Mouse (Mus musculus) liver, postnatal 0 days (tissue): Measurements from ENCODE around the gene Pde5a. TPM values are rescaled to one million over a fixed set of nuclear protein-coding genes. Genes with fewer than 3 reads are reported as not detected.

Experiments
- ATAC-seq: fragments of 200-750 bp; cut with Nextera tagmentation; 2 replicates; pipeline ENCODE4 v1.8.0; 2017; ENCODE audit warnings: mild to moderate bottlenecking, moderate library complexity
- DNase-seq: peaks from one replicate; pipeline ENCODE4 v3.0.0-alpha.2; 2016
- H3K27ac ChIP-seq: fragments of 300-500 bp; sonication (generic); 2 replicates; pipeline ENCODE4 v1.5.1; 2014; ENCODE audit warnings: antibody characterized with exemption, moderate library complexity, mild to moderate bottlenecking, low read depth
- H3K27me3 ChIP-seq: fragments of 300-500 bp; sonication (generic); 2 replicates; pipeline ENCODE4 v1.6.1; 2014; ENCODE audit warnings: low read length, control low read depth, mixed read lengths; ENCODE audit not compliant: insufficient read depth
- H3K36me3 ChIP-seq: fragments of 300-500 bp; sonication (generic); replicated peaks from 2 replicates; pipeline ENCODE4 v1.6.1; 2014; ENCODE audit warnings: mild to moderate bottlenecking, control low read depth, low read length, moderate library complexity, mixed read lengths; ENCODE audit not compliant: insufficient read depth
- H3K4me1 ChIP-seq: fragments of 300-500 bp; sonication (generic); 2 replicates; pipeline ENCODE4 v1.6.1; 2014; ENCODE audit warnings: antibody characterized with exemption, mild to moderate bottlenecking, control low read depth; ENCODE audit not compliant: insufficient read depth
- H3K4me2 ChIP-seq: fragments of 300-500 bp; sonication (generic); 2 replicates; pipeline ENCODE4 v1.6.1; 2014; ENCODE audit warnings: low read depth, mild to moderate bottlenecking, low read length, moderate library complexity, mixed read lengths
- H3K4me3 ChIP-seq: fragments of 300-500 bp; sonication (generic); 2 replicates; pipeline ENCODE4 v1.5.1; 2014; ENCODE audit warnings: low read depth, low read length
- H3K9ac ChIP-seq: fragments of 300-500 bp; sonication (generic); replicated peaks from 2 replicates; pipeline ENCODE4 v1.6.1; 2014; ENCODE audit warnings: mild to moderate bottlenecking, moderate library complexity
- H3K9me3 ChIP-seq: fragments of 300-500 bp; sonication (generic); 2 replicates; pipeline ENCODE4 v1.6.1; 2016; ENCODE audit warnings: mild to moderate bottlenecking, control low read depth, low read length, mixed read lengths
- CTCF ChIP-seq: sonication (generic); IDR thresholded peaks from 2 replicates; pipeline ENCODE4 v1.5.1; 2016; ENCODE audit warnings: antibody characterized with exemption, low read depth
- EP300 ChIP-seq: IDR thresholded peaks from 2 replicates; pipeline ENCODE4 v1.6.1; 2016; ENCODE audit warnings: antibody characterized with exemption, low read depth, mild to moderate bottlenecking
- WGBS: fragments of 180-500 bp; shearing (Covaris S2); extraction: QIAGEN DNeasy Blood & Tissue Kit; methylation state at CpG from one replicate; pipeline ENCODE4 v1.1.7; 2014; ENCODE audit not compliant: insufficient replicate concordance; 5-methylcytosine and 5-hydroxymethylcytosine counted together
- polyA plus RNA-seq: library from polyadenylated mRNA; unstranded; fragments of >200 nt; fragmentation: Nextera tagmentation; extraction: Ambion mirVana; gene quantifications from 2 replicates; pipeline ENCODE4 v1.2.1, GENCODE M21; 2015

Pde5a gene
- polyA plus RNA-seq, 1 experiment from 2014 or later, result 1.5 TPM

DNA sequence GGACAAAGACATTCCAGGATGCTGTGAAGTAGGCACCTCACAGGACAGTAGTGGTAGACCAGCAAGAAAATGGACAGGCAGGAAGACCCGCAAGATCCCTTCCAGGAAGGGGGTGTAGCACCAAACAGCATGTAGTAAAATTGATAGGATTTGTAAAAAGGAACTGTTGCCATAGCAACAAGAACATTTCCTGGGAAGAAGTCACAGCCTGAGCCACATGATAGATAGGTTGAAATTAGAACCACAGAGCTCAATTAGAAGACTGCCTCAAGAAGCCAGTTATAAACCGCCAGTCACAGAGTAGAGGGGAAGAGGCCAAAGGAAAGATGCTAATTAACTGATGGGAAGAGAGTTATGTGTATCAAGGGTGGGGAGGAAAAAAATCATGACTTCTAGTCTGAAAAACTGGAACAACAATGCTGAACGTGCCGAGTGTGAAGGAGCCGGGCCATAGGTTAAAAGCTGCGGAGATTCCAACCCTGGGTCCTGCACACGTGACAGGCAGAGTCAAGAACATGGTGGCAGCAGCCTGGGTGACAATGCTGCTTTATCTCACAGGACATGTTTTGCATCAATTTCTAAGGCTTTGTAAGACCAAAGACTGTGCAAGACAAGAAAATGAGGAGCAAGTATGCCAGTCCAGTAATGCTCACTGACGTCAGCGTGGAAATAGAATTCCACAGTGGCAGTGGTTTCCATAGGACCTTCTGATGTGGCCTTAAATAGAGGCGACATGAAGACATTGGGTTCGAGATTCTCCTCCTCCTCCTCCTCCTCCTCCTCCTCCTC is 99.7 kb downstream of the Pde5a start:
- Histone ChIP-seq H3K36me3 (no peaks in the 10 kb centered on the region), H3K27ac (no peak overlapping the region), H3K4me3 (no peak overlapping the region), H3K9ac (no peak overlapping the region), H3K4me1 (no peaks in the 10 kb centered on the region), H3K9me3 (no peaks in the 10 kb centered on the region), H3K4me2 (no peak overlapping the region), H3K27me3 (no peaks in the 10 kb centered on the region)
- DNase-seq (no peak), ATAC-seq (no peak)
- no peak for TF ChIP-seq EP300
- no peak for TF ChIP-seq CTCF
- WGBS, result 82% methylated on average over 11 of the region's 11 CpGs

DNA sequence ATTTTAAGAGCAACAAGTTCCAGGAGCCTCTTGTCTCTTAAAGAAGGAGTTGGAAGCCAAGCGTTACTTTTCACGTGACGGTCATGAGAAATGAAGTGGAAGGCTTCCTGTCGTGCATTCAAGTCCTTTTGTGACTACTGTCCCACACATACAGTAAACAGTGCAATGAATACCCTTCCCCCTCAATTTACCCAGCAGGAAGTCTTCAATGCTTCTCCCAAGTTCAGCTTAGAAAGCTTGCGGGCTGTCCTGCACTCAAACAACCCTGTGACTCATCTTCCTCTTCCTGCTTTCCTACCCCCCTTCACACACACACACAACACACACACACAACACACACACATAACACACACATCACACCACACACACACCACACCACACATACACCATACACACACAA is 105.8 kb downstream of the Pde5a start:
- WGBS, result 45% methylated on average over 5 of the region's 5 CpGs
- no peaks in the 10 kb centered on the region for H3K4me1 ChIP-seq
- no peak overlapping the region for H3K4me2 ChIP-seq
- no peak overlapping the region for H3K27ac ChIP-seq
- H3K27me3 ChIP-seq, result no peaks in the 10 kb centered on the region
- TF ChIP-seq CTCF, result no peak
- TF ChIP-seq EP300, result no peak
- no peak overlapping the region for H3K9ac ChIP-seq
- ATAC-seq (no peak), DNase-seq (no peak)
- no peaks in the 10 kb centered on the region for H3K9me3 ChIP-seq
- no peak overlapping the region for H3K4me3 ChIP-seq
- no peaks in the 10 kb centered on the region for H3K36me3 ChIP-seq

DNA sequence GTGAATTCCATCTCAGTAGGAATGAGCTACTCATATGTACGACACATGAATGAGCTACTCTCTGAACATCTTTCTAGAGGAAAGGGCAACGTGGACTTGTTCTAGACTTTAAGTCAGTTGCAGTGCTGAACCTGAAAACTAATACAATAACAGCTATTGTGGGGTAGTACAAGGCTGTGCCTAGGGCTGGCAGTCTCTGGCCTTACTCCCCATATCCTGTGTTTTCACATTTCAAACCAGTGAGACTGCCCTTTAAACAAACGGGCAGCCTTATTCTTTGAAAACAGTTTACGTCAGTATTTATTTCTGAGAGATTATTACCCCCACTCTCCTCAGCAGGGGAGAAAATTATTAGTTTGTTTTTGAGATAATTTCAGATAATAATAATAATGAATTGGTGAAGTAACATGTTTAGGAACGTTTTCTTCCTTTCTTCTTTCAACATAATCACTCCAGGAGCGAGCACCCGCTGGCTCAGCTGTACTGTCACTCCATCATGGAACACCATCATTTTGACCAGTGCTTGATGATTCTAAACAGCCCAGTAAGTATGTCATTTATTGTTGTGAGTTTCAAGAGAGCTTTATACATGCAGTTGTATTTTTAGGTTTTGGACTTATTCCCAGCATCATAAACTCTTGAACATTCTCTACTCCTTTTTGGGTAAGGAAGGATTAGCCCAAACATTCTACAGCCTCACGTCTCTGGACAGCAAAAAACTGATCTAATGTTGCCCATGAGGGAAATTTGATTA is 106.5 kb downstream of the Pde5a start:
- Histone ChIP-seq H3K4me2 (no peak overlapping the region), H3K27me3 (no peaks in the 10 kb centered on the region), H3K4me1 (no peaks in the 10 kb centered on the region), H3K9ac (no peak overlapping the region), H3K4me3 (no peak overlapping the region), H3K27ac (no peak overlapping the region), H3K36me3 (no peaks in the 10 kb centered on the region), H3K9me3 (no peaks in the 10 kb centered on the region)
- DNase-seq, result no peak
- TF ChIP-seq CTCF, result no peak
- no peak for TF ChIP-seq EP300
- 75% methylated on average over 8 of the region's 8 CpGs for WGBS
- ATAC-seq, result no peak

DNA sequence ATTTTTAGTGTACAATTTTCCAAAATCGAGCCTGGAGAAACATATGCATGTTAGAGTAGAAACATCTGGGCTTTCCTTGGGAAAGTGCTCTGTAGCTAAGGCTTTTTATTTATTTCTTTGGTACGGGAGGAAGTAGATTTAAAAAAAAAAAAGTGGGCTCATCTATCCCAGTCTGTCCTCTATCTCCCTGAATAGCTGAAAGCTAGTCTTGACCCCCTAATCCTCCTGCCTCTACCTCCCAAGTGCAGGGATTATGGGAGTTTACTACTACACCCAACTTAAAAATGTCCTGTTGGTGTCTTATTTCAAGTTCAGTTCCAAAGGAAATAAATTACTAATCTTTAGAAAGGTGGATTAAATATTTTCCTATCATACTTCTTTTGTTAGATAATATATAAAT is 108.9 kb downstream of the Pde5a start:
- no peak for TF ChIP-seq CTCF
- H3K27me3 ChIP-seq, result no peaks in the 10 kb centered on the region
- WGBS, result 73% methylated on average over 2 of the region's 2 CpGs
- no peak for ATAC-seq
- H3K27ac ChIP-seq, result no peak overlapping the region
- H3K9me3 ChIP-seq, result no peaks in the 10 kb centered on the region
- no peak overlapping the region for H3K9ac ChIP-seq
- no peak overlapping the region for H3K4me2 ChIP-seq
- no peaks in the 10 kb centered on the region for H3K4me1 ChIP-seq
- DNase-seq, result no peak
- no peaks in the 10 kb centered on the region for H3K36me3 ChIP-seq
- H3K4me3 ChIP-seq, result no peak overlapping the region

DNA sequence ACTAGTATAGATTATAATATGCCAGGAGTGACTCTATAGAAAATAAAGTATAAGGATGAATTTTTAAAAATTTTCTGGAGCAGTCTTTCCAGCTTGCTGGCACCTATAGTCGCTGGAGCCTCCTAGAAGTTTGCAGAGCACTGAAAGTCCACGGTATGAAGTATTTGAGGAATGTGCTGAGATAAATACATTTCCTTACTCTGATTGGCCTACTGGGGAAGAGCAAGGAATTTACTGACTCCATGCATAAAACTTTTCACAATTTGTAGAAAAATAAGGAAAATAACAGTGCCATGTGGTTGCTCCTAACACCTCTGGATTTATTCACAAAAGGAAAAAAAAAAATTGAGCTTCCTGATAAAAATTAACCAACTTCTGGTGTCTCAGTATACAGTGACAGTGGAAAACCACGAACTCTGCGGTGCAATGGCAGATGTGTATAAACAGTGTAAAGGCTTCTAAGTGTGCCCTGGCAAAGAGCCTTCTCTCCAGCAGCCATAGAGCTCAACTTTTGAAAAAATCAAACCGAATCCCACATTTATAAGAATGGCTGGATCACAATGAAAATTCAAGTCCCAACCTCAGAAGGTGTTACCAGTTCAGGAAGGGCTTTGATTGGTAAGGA is 119.8 kb downstream of the Pde5a start:
- 44% methylated on average over 5 of the region's 5 CpGs for WGBS
- no peak overlapping the region for H3K4me3 ChIP-seq
- no peaks in the 10 kb centered on the region for H3K9me3 ChIP-seq
- H3K27ac ChIP-seq, result no peak overlapping the region
- no peak overlapping the region for H3K4me2 ChIP-seq
- no peak overlapping the region for H3K9ac ChIP-seq
- no peaks in the 10 kb centered on the region for H3K4me1 ChIP-seq
- TF ChIP-seq CTCF (no peak), EP300 (no peak)
- H3K36me3 ChIP-seq, result no peaks in the 10 kb centered on the region
- ATAC-seq, result no peak
- no peaks in the 10 kb centered on the region for H3K27me3 ChIP-seq
- no peak for DNase-seq

DNA sequence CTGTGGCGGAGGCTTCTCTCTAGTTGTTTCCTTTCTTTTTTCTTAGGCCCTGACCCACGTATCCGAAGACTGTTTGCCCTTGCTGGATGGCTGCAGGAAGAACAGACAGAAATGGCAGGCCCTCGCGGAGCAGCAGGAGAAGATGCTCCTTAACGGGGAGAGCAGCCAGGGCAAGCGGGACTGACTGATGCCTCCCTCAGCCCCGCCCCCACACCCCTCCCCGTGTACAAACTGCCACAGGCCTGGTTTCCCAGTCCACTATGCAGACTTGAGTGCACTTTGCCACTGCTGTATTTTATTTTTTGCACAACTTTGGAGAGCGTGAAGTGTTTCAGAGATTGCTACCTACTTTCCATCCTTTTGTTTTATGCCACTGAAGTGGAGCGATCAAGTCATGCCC is 126.4 kb downstream of the Pde5a start:
- no peak for ATAC-seq
- TF ChIP-seq EP300, result no peak
- no peak for TF ChIP-seq CTCF
- 74% methylated on average over 11 of the region's 11 CpGs for WGBS
- Histone ChIP-seq H3K4me1 (no peaks in the 10 kb centered on the region), H3K27ac (no peak overlapping the region), H3K4me3 (no peak overlapping the region), H3K9ac (no peak overlapping the region), H3K36me3 (no peaks in the 10 kb centered on the region), H3K4me2 (no peak overlapping the region), H3K9me3 (no peaks in the 10 kb centered on the region), H3K27me3 (no peaks in the 10 kb centered on the region)
- no peak for DNase-seq
